Mouse (Mus musculus): ENCODE measurements around the gene Nubpl. TPM values are rescaled to one million over a fixed set of nuclear protein-coding genes. Genes with fewer than 3 reads are reported as not detected.

The Nubpl gene
- total and polyA plus RNA-seq, 2 experiments from 2014 or later = 4.1 to 7.6 TPM

DNA sequence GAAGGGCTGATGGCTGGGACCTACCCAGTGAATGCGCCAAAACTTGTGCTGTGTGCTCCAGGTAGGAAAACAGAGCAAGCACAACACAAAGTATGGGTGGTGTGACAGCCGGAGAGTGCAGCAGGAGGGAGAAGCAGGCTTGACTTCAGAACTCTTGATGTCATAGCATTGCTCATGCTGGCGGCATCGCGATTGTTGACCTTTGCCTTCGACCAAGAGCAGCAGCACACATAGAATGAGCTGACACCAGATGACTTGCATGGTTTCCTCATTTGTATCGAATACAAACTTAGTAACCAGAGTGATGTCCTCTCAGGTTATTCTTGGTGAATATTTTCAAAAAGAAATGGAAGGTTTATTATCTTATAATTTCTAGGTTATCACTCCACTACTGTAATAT is 211.1 kb downstream of the Nubpl start:
- Histone ChIP-seq H3K9ac (replicated peaks; ENCODE audit: low read length) (no peak overlapping the region), H3K4me3 (ENCODE audit: low read length) (no peak overlapping the region), H3K4me2 (ENCODE audit: low read depth, low read length) (no peak overlapping the region), H3K4me1 (ENCODE audit: insufficient read depth, low read length) (no peaks in the 10 kb centered on the region), H3K9me3 (ENCODE audit: low read length) (peaks cover 6% of the 10 kb centered on the region; the same call in 1 of the 2 replicates), H3K27me3 (ENCODE audit: insufficient read depth, low read length) (no peaks in the 10 kb centered on the region), H3K36me3 (ENCODE audit: insufficient read depth, low read length) (no peaks in the 10 kb centered on the region), H3K27ac (no peak overlapping the region)
- no peak for ATAC-seq
- 93% methylated on average over 7 of the region's 7 CpGs for WGBS
- no peak for TF ChIP-seq CTCF (IDR thresholded peaks at IDR 0.05; ENCODE audit: low read depth)
- no peak for DNase-seq (ENCODE audit: low spot score)

DNA sequence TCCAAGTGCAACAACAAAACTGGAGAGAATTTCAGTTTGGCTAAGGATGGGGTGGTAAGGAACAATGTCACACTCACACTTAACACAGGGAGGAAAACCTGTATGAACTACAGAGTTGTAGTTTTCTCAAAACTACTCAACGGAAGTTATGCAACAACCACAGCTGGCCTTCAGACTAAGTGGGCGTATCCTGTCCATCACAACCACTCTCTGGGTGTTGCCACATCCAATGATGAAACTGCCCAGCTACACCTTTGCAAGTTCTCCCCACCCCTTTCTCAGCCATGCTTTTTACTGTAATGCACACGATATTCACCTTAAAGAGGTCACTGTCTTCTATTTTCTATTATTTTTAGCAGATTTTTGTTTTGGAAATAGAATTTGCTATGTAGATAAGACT is 217.3 kb downstream of the Nubpl start:
- DNase-seq (ENCODE audit: low spot score) (no peak), ATAC-seq (no peak)
- no peak overlapping the region for H3K4me2 ChIP-seq (ENCODE audit: low read depth, low read length)
- H3K27me3 ChIP-seq (ENCODE audit: insufficient read depth, low read length) = no peaks in the 10 kb centered on the region
- no peak overlapping the region for H3K4me3 ChIP-seq (ENCODE audit: low read length)
- no peak overlapping the region for H3K27ac ChIP-seq
- TF ChIP-seq CTCF (IDR thresholded peaks at IDR 0.05; ENCODE audit: low read depth) = no peak
- peaks cover 6% of the 10 kb centered on the region; the same call in 1 of the 2 replicates for H3K9me3 ChIP-seq (ENCODE audit: low read length)
- H3K4me1 ChIP-seq (ENCODE audit: insufficient read depth, low read length) = no peaks in the 10 kb centered on the region
- no peaks in the 10 kb centered on the region for H3K36me3 ChIP-seq (ENCODE audit: insufficient read depth, low read length)
- 94% methylated on average over 3 of the region's 3 CpGs for WGBS
- H3K9ac ChIP-seq (replicated peaks; ENCODE audit: low read length) = no peak overlapping the region

- no peaks in the 10 kb centered on the region for H3K27me3 ChIP-seq (ENCODE audit: insufficient read depth, low read length)
- DNase-seq (ENCODE audit: low spot score) (no peak), ATAC-seq (no peak)
- no peaks in the 10 kb centered on the region for H3K36me3 ChIP-seq (ENCODE audit: insufficient read depth, low read length)
- H3K9ac ChIP-seq (replicated peaks; ENCODE audit: low read length) = no peak overlapping the region
- WGBS = 76% methylated on average over 6 of the region's 6 CpGs
- H3K27ac ChIP-seq = no peak overlapping the region
- no peak overlapping the region for H3K4me2 ChIP-seq (ENCODE audit: low read depth, low read length)
- no peaks in the 10 kb centered on the region for H3K4me1 ChIP-seq (ENCODE audit: insufficient read depth, low read length)
- peaks cover 5% of the 10 kb centered on the region; the same call in 1 of the 2 replicates for H3K9me3 ChIP-seq (ENCODE audit: low read length)
- no peak overlapping the region for H3K4me3 ChIP-seq (ENCODE audit: low read length)
- no peak for TF ChIP-seq CTCF (IDR thresholded peaks at IDR 0.05; ENCODE audit: low read depth)
Measured at GRCm38 (mm10) chr12:52317635-52318034, 220.1 kb downstream of the Nubpl start.

- no peak overlapping the region for H3K27ac ChIP-seq
- H3K27me3 ChIP-seq (ENCODE audit: insufficient read depth, low read length) = no peaks in the 10 kb centered on the region
- no peaks in the 10 kb centered on the region for H3K4me1 ChIP-seq (ENCODE audit: insufficient read depth, low read length)
- no peak for DNase-seq (ENCODE audit: low spot score)
- no peak overlapping the region for H3K4me2 ChIP-seq (ENCODE audit: low read depth, low read length)
- no peak overlapping the region for H3K4me3 ChIP-seq (ENCODE audit: low read length)
- H3K9me3 ChIP-seq (ENCODE audit: low read length) = 0 out of 2 replicates have a peak, but pooled peaks cover under 1% of the 10 kb centered on the region
- H3K36me3 ChIP-seq (ENCODE audit: insufficient read depth, low read length) = no peaks in the 10 kb centered on the region
- 54% methylated on average over 9 of the region's 9 CpGs for WGBS
- no peak overlapping the region for H3K9ac ChIP-seq (replicated peaks; ENCODE audit: low read length)
- TF ChIP-seq CTCF (IDR thresholded peaks at IDR 0.05; ENCODE audit: low read depth) = no peak
- ATAC-seq = no peak
Measured at GRCm38 (mm10) chr12:52318426-52318825, 220.9 kb downstream of the Nubpl start.

GRCm38 (mm10) chr12:52319156-52319555 is 221.6 kb downstream of the Nubpl start:
- no peak for TF ChIP-seq CTCF (IDR thresholded peaks at IDR 0.05; ENCODE audit: low read depth)
- H3K9me3 ChIP-seq (ENCODE audit: low read length) = no peaks in the 10 kb centered on the region
- no peak overlapping the region for H3K4me3 ChIP-seq (ENCODE audit: low read length)
- no peaks in the 10 kb centered on the region for H3K27me3 ChIP-seq (ENCODE audit: insufficient read depth, low read length)
- no peak for DNase-seq (ENCODE audit: low spot score)
- H3K9ac ChIP-seq (replicated peaks; ENCODE audit: low read length) = no peak overlapping the region
- no peaks in the 10 kb centered on the region for H3K36me3 ChIP-seq (ENCODE audit: insufficient read depth, low read length)
- H3K4me1 ChIP-seq (ENCODE audit: insufficient read depth, low read length) = no peaks in the 10 kb centered on the region
- no peak for ATAC-seq
- no peak overlapping the region for H3K4me2 ChIP-seq (ENCODE audit: low read depth, low read length)
- 88% methylated on average over 6 of the region's 6 CpGs for WGBS
- H3K27ac ChIP-seq = no peak overlapping the region

- DNase-seq (ENCODE audit: low spot score) (no peak), ATAC-seq (no peak)
- WGBS = 96% methylated on average over 4 of the region's 4 CpGs
- no peak overlapping the region for H3K4me2 ChIP-seq (ENCODE audit: low read depth, low read length)
- H3K27me3 ChIP-seq (ENCODE audit: insufficient read depth, low read length) = no peaks in the 10 kb centered on the region
- no peak overlapping the region for H3K27ac ChIP-seq
- no peaks in the 10 kb centered on the region for H3K9me3 ChIP-seq (ENCODE audit: low read length)
- H3K9ac ChIP-seq (replicated peaks; ENCODE audit: low read length) = no peak overlapping the region
- no peaks in the 10 kb centered on the region for H3K36me3 ChIP-seq (ENCODE audit: insufficient read depth, low read length)
- TF ChIP-seq CTCF (IDR thresholded peaks at IDR 0.05; ENCODE audit: low read depth) = no peak
- no peak overlapping the region for H3K4me3 ChIP-seq (ENCODE audit: low read length)
- H3K4me1 ChIP-seq (ENCODE audit: insufficient read depth, low read length) = no peaks in the 10 kb centered on the region
Measured at GRCm38 (mm10) chr12:52328488-52328887, 231.0 kb downstream of the Nubpl start.

- Histone ChIP-seq H3K36me3 (ENCODE audit: insufficient read depth, low read length) (no peaks in the 10 kb centered on the region), H3K4me3 (ENCODE audit: low read length) (no peak overlapping the region), H3K27ac (no peak overlapping the region), H3K9me3 (ENCODE audit: low read length) (no peaks in the 10 kb centered on the region), H3K27me3 (ENCODE audit: insufficient read depth, low read length) (no peaks in the 10 kb centered on the region), H3K4me2 (ENCODE audit: low read depth, low read length) (no peak overlapping the region), H3K9ac (replicated peaks; ENCODE audit: low read length) (no peak overlapping the region), H3K4me1 (ENCODE audit: insufficient read depth, low read length) (no peaks in the 10 kb centered on the region)
- TF ChIP-seq CTCF (IDR thresholded peaks at IDR 0.05; ENCODE audit: low read depth) = no peak
- no peak for DNase-seq (ENCODE audit: low spot score)
- WGBS = 63% methylated on average over 11 of the region's 11 CpGs
- ATAC-seq = no peak
Measured at GRCm38 (mm10) chr12:52335142-52335765, 237.7 kb downstream of the Nubpl start.
